Mouse (Mus musculus) liver, embryonic 11.5 days (tissue): ENCODE data around the gene Zc3h12d. TPM values are rescaled to one million over a fixed set of nuclear protein-coding genes. Genes with fewer than 3 reads are reported as not detected.

ENCODE experiments used
- ATAC-seq: fragments of 200-750 bp; cut with Nextera tagmentation; replicated peaks from 2 replicates; pipeline ENCODE4 v1.8.0; 2017; ENCODE audit warnings: moderate number of reproducible peaks, mild to moderate bottlenecking, moderate TSS enrichment, moderate library complexity; ENCODE audit not compliant: low FRiP score
- DNase-seq: peaks from one replicate; pipeline ENCODE4 v3.0.0-alpha.2; 2017; ENCODE audit warnings: low spot score
- H3K27ac ChIP-seq: fragments of 300-500 bp; sonication (generic); 2 replicates; pipeline ENCODE4 v1.5.1; 2014; ENCODE audit warnings: mild to moderate bottlenecking, low read depth, low read length, control low read depth
- H3K27me3 ChIP-seq: fragments of 300-500 bp; sonication (generic); replicated peaks from 2 replicates; pipeline ENCODE4 v1.6.1; 2014; ENCODE audit warnings: low read length, mixed read lengths; ENCODE audit not compliant: control insufficient read depth, insufficient read depth
- H3K36me3 ChIP-seq: fragments of 300-500 bp; sonication (generic); 2 replicates; pipeline ENCODE4 v1.6.1; 2014; ENCODE audit warnings: mild to moderate bottlenecking, low read length, moderate library complexity, mixed read lengths; ENCODE audit not compliant: control insufficient read depth, insufficient read depth
- H3K4me1 ChIP-seq: fragments of 300-500 bp; sonication (generic); replicated peaks from 2 replicates; pipeline ENCODE4 v1.6.1; 2014; ENCODE audit warnings: low read length, mixed read lengths; ENCODE audit not compliant: control insufficient read depth, insufficient read depth
- H3K4me2 ChIP-seq: fragments of 300-500 bp; sonication (generic); 2 replicates; pipeline ENCODE4 v1.6.1; 2014; ENCODE audit warnings: mild to moderate bottlenecking, control low read depth, moderate library complexity
- H3K4me3 ChIP-seq: fragments of 300-500 bp; sonication (generic); 2 replicates; pipeline ENCODE4 v1.5.1; 2014; ENCODE audit warnings: low read depth, low read length, control low read depth
- H3K9ac ChIP-seq: fragments of 300-500 bp; sonication (generic); 2 replicates; pipeline ENCODE4 v1.6.1; 2014; ENCODE audit warnings: low read depth, low read length, control low read depth
- H3K9me3 ChIP-seq: fragments of 300-500 bp; sonication (generic); 2 replicates; pipeline ENCODE4 v1.6.1; 2016; ENCODE audit warnings: low read length, inconsistent platforms, mixed read lengths; ENCODE audit not compliant: control insufficient read depth
- WGBS: fragments of 180-500 bp; shearing (Covaris S2); extraction: QIAGEN DNeasy Blood & Tissue Kit; methylation state at CpG from one replicate; pipeline ENCODE4 v1.1.7; 2014; 5-methylcytosine and 5-hydroxymethylcytosine counted together
- polyA plus RNA-seq: library from polyadenylated mRNA; unstranded; fragments of >200 nt; fragmentation: Nextera tagmentation; extraction: Ambion mirVana; gene quantifications from 2 replicates; pipeline ENCODE4 v1.2.1, GENCODE M21; 2014

Zc3h12d gene
- polyA plus RNA-seq, 1 experiment from 2014 or later = 0.05 TPM

- Histone ChIP-seq H3K4me1 (no peaks in the 10 kb centered on the region), H3K9me3 (no peaks in the 10 kb centered on the region), H3K9ac (no peak overlapping the region), H3K4me2 (no peak overlapping the region), H3K27me3 (no peaks in the 10 kb centered on the region), H3K27ac (no peak overlapping the region), H3K4me3 (no peak overlapping the region), H3K36me3 (peaks cover 13% of the 10 kb centered on the region)
- WGBS = 83% methylated on average over 4 of the region's 4 CpGs
- DNase-seq (no peak), ATAC-seq (no peak)
Measured at GRCm38 (mm10) chr10:7818676-7819075, 13.6 kb upstream of the Zc3h12d start.

GRCm38 (mm10) chr10:7819156-7819555, 13.1 kb upstream of the Zc3h12d start:
- H3K4me1 ChIP-seq = no peaks in the 10 kb centered on the region
- H3K9ac ChIP-seq = no peak overlapping the region
- H3K36me3 ChIP-seq = peaks cover 14% of the 10 kb centered on the region
- no peak overlapping the region for H3K4me2 ChIP-seq
- H3K9me3 ChIP-seq = no peaks in the 10 kb centered on the region
- no peak overlapping the region for H3K4me3 ChIP-seq
- ATAC-seq = no peak
- no peak for DNase-seq
- no peaks in the 10 kb centered on the region for H3K27me3 ChIP-seq
- H3K27ac ChIP-seq = no peak overlapping the region
- WGBS = 95% methylated on average over 4 of the region's 4 CpGs

- peaks cover 14% of the 10 kb centered on the region for H3K36me3 ChIP-seq
- no peak for DNase-seq
Measured at GRCm38 (mm10) chr10:7819603-7820002, 12.7 kb upstream of the Zc3h12d start.

GRCm38 (mm10) chr10:7820171-7820570, 12.1 kb upstream of the Zc3h12d start:
- H3K4me3 ChIP-seq = no peak overlapping the region
- no peaks in the 10 kb centered on the region for H3K27me3 ChIP-seq
- DNase-seq (no peak), ATAC-seq (no peak)
- no peak overlapping the region for H3K27ac ChIP-seq
- H3K4me1 ChIP-seq = no peaks in the 10 kb centered on the region
- no peaks in the 10 kb centered on the region for H3K9me3 ChIP-seq
- peaks cover 14% of the 10 kb centered on the region for H3K36me3 ChIP-seq
- H3K9ac ChIP-seq = no peak overlapping the region
- no peak overlapping the region for H3K4me2 ChIP-seq
- 80% methylated on average over 5 of the region's 5 CpGs for WGBS

More at GRCm38 (mm10) chr10:7819603-7820002, 12.7 kb upstream of the Zc3h12d start:
- H3K4me2 ChIP-seq = no peak overlapping the region
- H3K27ac ChIP-seq = no peak overlapping the region
- H3K9me3 ChIP-seq = no peaks in the 10 kb centered on the region
- H3K4me1 ChIP-seq = no peaks in the 10 kb centered on the region
- WGBS = 87% methylated on average over 4 of the region's 4 CpGs
- ATAC-seq = no peak
- no peak overlapping the region for H3K4me3 ChIP-seq
- no peaks in the 10 kb centered on the region for H3K27me3 ChIP-seq
- no peak overlapping the region for H3K9ac ChIP-seq

GRCm38 (mm10) chr10:7821981-7822380, 10.3 kb upstream of the Zc3h12d start:
- no peaks in the 10 kb centered on the region for H3K27me3 ChIP-seq
- ATAC-seq (no peak), DNase-seq (no peak)
- peaks cover 14% of the 10 kb centered on the region for H3K36me3 ChIP-seq
- no peak overlapping the region for H3K4me2 ChIP-seq
- H3K9ac ChIP-seq = no peak overlapping the region
- H3K27ac ChIP-seq = no peak overlapping the region
- WGBS = 95% methylated on average over 12 of the region's 12 CpGs
- H3K4me1 ChIP-seq = no peaks in the 10 kb centered on the region
- no peaks in the 10 kb centered on the region for H3K9me3 ChIP-seq
- no peak overlapping the region for H3K4me3 ChIP-seq

- peaks cover 11% of the 10 kb centered on the region for H3K36me3 ChIP-seq
- WGBS = 87% methylated on average over 9 of the region's 9 CpGs
- no peaks in the 10 kb centered on the region for H3K27me3 ChIP-seq
- ATAC-seq (no peak), DNase-seq (no peak)
- no peaks in the 10 kb centered on the region for H3K4me1 ChIP-seq
- H3K4me2 ChIP-seq = no peak overlapping the region
- no peak overlapping the region for H3K4me3 ChIP-seq
- H3K9me3 ChIP-seq = no peaks in the 10 kb centered on the region
- no peak overlapping the region for H3K27ac ChIP-seq
- H3K9ac ChIP-seq = no peak overlapping the region
Measured at GRCm38 (mm10) chr10:7824663-7825280, 7.5 kb upstream of the Zc3h12d start.

- ATAC-seq (no peak), DNase-seq (no peak)
- H3K9me3 ChIP-seq = no peaks in the 10 kb centered on the region
- H3K27me3 ChIP-seq = no peaks in the 10 kb centered on the region
- no peak overlapping the region for H3K4me2 ChIP-seq
- H3K4me1 ChIP-seq = no peaks in the 10 kb centered on the region
- H3K4me3 ChIP-seq = no peak overlapping the region
- H3K9ac ChIP-seq = no peak overlapping the region
- H3K27ac ChIP-seq = no peak overlapping the region
- peaks cover 11% of the 10 kb centered on the region for H3K36me3 ChIP-seq
- 90% methylated on average over 4 of the region's 4 CpGs for WGBS
Measured at GRCm38 (mm10) chr10:7825281-7825665, 7.0 kb upstream of the Zc3h12d start.

GRCm38 (mm10) chr10:7826106-7826505, 6.2 kb upstream of the Zc3h12d start:
- Histone ChIP-seq H3K4me1 (no peaks in the 10 kb centered on the region), H3K4me3 (no peak overlapping the region), H3K27me3 (no peaks in the 10 kb centered on the region), H3K36me3 (peaks cover 7% of the 10 kb centered on the region), H3K4me2 (no peak overlapping the region), H3K9me3 (no peaks in the 10 kb centered on the region), H3K27ac (no peak overlapping the region), H3K9ac (no peak overlapping the region)
- DNase-seq (no peak), ATAC-seq (no peak)
- 88% methylated on average over 9 of the region's 9 CpGs for WGBS

GRCm38 (mm10) chr10:7833377-7834165, 1.3 kb downstream of the Zc3h12d start:
- 61% methylated on average over 9 of the region's 9 CpGs for WGBS
- 0 out of 2 replicates have a peak, but pooled peaks cover 3% of the 10 kb centered on the region for H3K4me1 ChIP-seq
- H3K27me3 ChIP-seq = no peaks in the 10 kb centered on the region
- H3K9me3 ChIP-seq = no peaks in the 10 kb centered on the region
- no peak overlapping the region for H3K4me3 ChIP-seq
- no peak overlapping the region for H3K4me2 ChIP-seq
- no peaks in the 10 kb centered on the region for H3K36me3 ChIP-seq
- DNase-seq (no peak), ATAC-seq (no peak)
- H3K27ac ChIP-seq = no peak overlapping the region
- no peak overlapping the region for H3K9ac ChIP-seq
